Mouse (Mus musculus): ENCODE measurements at regions not wholly inside any gene's neighbourhood (a gene's known extent, or its start where the extent isn't known, plus 50 kb on each side); places are given as distances from the start of the nearest gene placed in this dataset.

- DNase-seq, result no peak
These were observed 75.9 kb upstream of the Gm6657 start for GRCm38 (mm10) chr12:78118131-78118530.

DNA sequence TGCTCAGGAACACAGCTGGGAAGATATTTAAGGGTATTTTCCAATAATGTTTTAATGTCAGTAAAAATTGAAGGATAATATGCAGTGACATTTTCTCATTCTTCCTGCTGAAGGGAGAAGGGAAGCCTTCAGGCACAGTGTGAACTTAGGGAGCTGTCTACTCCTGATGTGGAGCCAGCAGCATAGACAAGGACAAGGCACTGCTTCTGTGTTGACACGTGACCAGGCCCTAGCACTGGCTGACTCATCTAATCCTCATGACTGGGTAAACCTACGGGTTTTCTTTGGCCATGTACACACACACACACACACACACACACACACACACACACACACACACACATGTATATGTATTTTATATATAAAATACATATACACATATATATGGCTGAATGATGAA is 74.8 kb upstream of the Gm6657 start:
- DNase-seq, result no peak

GRCm38 (mm10) chr12:78119855-78120254 is 74.2 kb upstream of the Gm6657 start:
- no peak for DNase-seq

- no peak for DNase-seq
These were observed 64.8 kb upstream of the Gm6657 start for GRCm38 (mm10) chr12:78129130-78129845.

- DNase-seq, result no peak
These were observed 61.8 kb upstream of the Gm6657 start for GRCm38 (mm10) chr12:78132016-78132797.

GRCm38 (mm10) chr12:78133341-78133740 is 60.7 kb upstream of the Gm6657 start:
- peak; percentile 40 to 48 for DNase-seq

GRCm38 (mm10) chr12:78133984-78134383 is 60.1 kb upstream of the Gm6657 start:
- no peak for DNase-seq

DNA sequence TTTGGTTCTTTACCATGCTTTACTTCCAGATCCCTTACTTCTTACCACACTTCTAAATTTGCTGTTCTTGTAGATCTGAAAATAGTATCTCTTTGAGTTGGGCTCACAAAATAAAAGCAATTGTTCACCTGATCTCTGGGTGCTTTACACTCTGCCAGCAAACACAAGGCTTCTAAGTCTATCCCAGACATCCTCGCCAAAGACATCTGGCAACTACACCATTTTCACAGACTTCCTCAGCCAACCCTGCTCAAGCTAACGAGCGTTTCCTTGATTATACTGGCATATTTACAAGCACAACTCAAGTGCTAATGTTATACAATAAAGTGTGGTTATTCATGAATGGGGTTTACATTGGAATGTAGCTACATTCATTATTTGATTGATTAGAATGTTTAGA is 56.8 kb upstream of the Gm6657 start:
- DNase-seq, result peak; percentile 52 to 58

- DNase-seq, result no peak
These were observed 55.6 kb upstream of the Gm6657 start for GRCm38 (mm10) chr12:78138467-78138866.
